Mouse (Mus musculus): ENCODE measurements around the gene Tbx10.

DNA sequence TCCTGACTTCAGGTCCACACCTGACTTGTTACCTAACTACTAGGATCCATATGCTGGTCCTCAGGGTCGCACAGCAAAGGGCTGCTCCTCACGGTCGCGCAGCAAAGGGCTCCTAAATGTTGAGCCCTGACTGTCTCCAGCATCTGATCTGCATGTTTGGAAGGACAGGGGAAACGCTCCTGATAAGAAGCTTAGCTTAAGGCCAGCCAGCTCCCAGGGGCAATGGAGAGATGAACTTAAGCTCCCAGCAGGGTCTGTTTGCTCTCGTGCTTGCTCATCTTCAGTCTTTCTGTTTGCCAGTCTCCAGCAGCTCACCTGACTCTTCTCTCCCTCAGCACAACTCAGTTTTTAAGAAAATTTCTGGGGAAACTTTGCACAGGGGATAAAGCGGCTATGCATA is 40.1 kb downstream of the Tbx10 start:
- no peak for TF ChIP-seq POLR2A (IDR thresholded peaks at IDR 0.05; ENCODE audit: borderline replicate concordance, extremely low read depth, insufficient read depth, insufficient read length, poor library complexity, severe bottlenecking)
- no peak for TF ChIP-seq CTCF (IDR thresholded peaks at IDR 0.05; ENCODE audit: borderline replicate concordance, extremely low read depth, insufficient read depth, insufficient read length)
